Mouse (Mus musculus): ENCODE data around the gene Grik4. TPM values are rescaled to one million over a fixed set of nuclear protein-coding genes. Genes with fewer than 3 reads are reported as not detected.

The Grik4 gene
- total RNA-seq (2012; rRNA removed): not detected in 2 replicates
- not detected in 2 replicates for total RNA-seq (2014; rRNA removed)
- not detected in 2 replicates for polyA plus RNA-seq (2012; ENCODE audit: insufficient read length, low read depth)

- Histone ChIP-seq H3K27ac (ENCODE audit: insufficient read depth, low read depth) (no peak within 1 kb of the TSS), H3K4me1 (ENCODE audit: control insufficient read depth in 1 of 2, insufficient read depth in 2 of 2) (peaks cover 0 to 9% of the 10 kb centered on the region in 2 experiments; a peak in 2 of 4 replicates), H3K36me3 (replicated peaks in 1 of 2; ENCODE audit: control insufficient read depth in 1 of 2, insufficient read depth in 1 of 2, low read length in 1 of 2) (no peaks in the 10 kb centered on the region), H3K4me2 (ENCODE audit: insufficient read depth, low read depth, poor library complexity, severe bottlenecking) (peak within 1 kb of the TSS; percentile 85), H3K4me3 (replicated peaks in 1 of 3; ENCODE audit: low read depth in 2 of 3, low read length in 2 of 3, poor library complexity in 1 of 3) (peak within 1 kb of the TSS in 2 of 3 experiments; percentile 31 to 38), H3K9me3 (replicated peaks; ENCODE audit: low read length) (no peaks in the 10 kb centered on the region), H3K9ac (ENCODE audit: insufficient read depth, low read depth) (peak within 1 kb of the TSS; percentile 45), H3K79me2 (replicated peaks; ENCODE audit: control insufficient read depth, extremely low read depth, insufficient read depth, poor library complexity, severe bottlenecking) (no peaks in the 10 kb centered on the region), H3K27me3 (replicated peaks) (peaks cover 86% of the 10 kb centered on the region)
- TF ChIP-seq ZNF384 (IDR thresholded peaks at IDR 0.05; ENCODE audit: low read depth, low read length) (0 out of 2 replicates have a peak, but pooled peaks have one; percentile 14), SMC3 (IDR thresholded peaks at IDR 0.05; ENCODE audit: low read depth, low read length) (0 out of 2 replicates have a peak, but pooled peaks have one; percentile 13), GABPA (IDR thresholded peaks at IDR 0.05; ENCODE audit: insufficient replicate concordance, low read depth, low read length) (no peak)
- in situ Hi-C loops (cut with MboI; ENCODE audit: low pct_ligation_motif_present, low pct_unique_long_range_greater_than_20kb, low sequenced_read_pairs): loop anchor here (10.0 to 25.0 kb wide), 3 partner anchors 249 to 607 kb away; no protein-coding TSS in a partner anchor
- no peak for DNase-seq (ENCODE audit: extremely low read depth)
- dilution Hi-C loops (cut with MboI; ENCODE audit: extremely low pct_ligation_motif_present, extremely low pct_unique_long_range_greater_than_20kb, low sequenced_read_pairs): no loop called here
Observed at GRCm38 (mm10) chr9:42943781-42944535, at the start of gene Grik4. Grik4 (minus strand) TSS chr9:42944493.

GRCm38 (mm10) chr9:42993659-42994058 lies 49.4 kb upstream of the Grik4 start:
- H3K79me2 ChIP-seq (replicated peaks; ENCODE audit: control insufficient read depth, extremely low read depth, insufficient read depth, poor library complexity, severe bottlenecking): no peaks in the 10 kb centered on the region
- H3K36me3 ChIP-seq (replicated peaks in 1 of 2; ENCODE audit: control insufficient read depth in 1 of 2, insufficient read depth in 1 of 2, low read length in 1 of 2): peaks cover 41 to 74% of the 10 kb centered on the region in 2 experiments
- H3K27ac ChIP-seq (ENCODE audit: insufficient read depth, low read depth): no peak overlapping the region
- no peaks in the 10 kb centered on the region for H3K27me3 ChIP-seq (replicated peaks)
- no peaks in the 10 kb centered on the region for H3K9me3 ChIP-seq (replicated peaks; ENCODE audit: low read length)
- no peaks in the 10 kb centered on the region for H3K4me1 ChIP-seq (ENCODE audit: control insufficient read depth in 1 of 2, insufficient read depth in 2 of 2)
- H3K4me2 ChIP-seq (ENCODE audit: insufficient read depth, low read depth, poor library complexity, severe bottlenecking): no peak overlapping the region
- no peak for TF ChIP-seq ELF1 (IDR thresholded peaks at IDR 0.05; ENCODE audit: low read depth, low read length)
- H3K9ac ChIP-seq (ENCODE audit: insufficient read depth, low read depth): no peak overlapping the region
- no peak overlapping the region for H3K4me3 ChIP-seq (replicated peaks in 1 of 3; ENCODE audit: low read depth in 2 of 3, low read length in 2 of 3, poor library complexity in 1 of 3)
- in situ Hi-C loops (cut with MboI; ENCODE audit: low pct_ligation_motif_present, low pct_unique_long_range_greater_than_20kb, low sequenced_read_pairs): loop anchor here (10.0 kb wide), 1 partner anchor 221 kb away; the partner anchor contains the start of gene Pou2f3
- dilution Hi-C loops (cut with MboI; ENCODE audit: extremely low pct_ligation_motif_present, extremely low pct_unique_long_range_greater_than_20kb, low sequenced_read_pairs): no loop called here
- DNase-seq (ENCODE audit: extremely low read depth): no peak

- Histone ChIP-seq H3K9ac (ENCODE audit: insufficient read depth, low read depth) (no peak overlapping the region), H3K4me3 (replicated peaks in 1 of 3; ENCODE audit: low read depth in 2 of 3, low read length in 2 of 3, poor library complexity in 1 of 3) (no peak overlapping the region), H3K79me2 (replicated peaks; ENCODE audit: control insufficient read depth, extremely low read depth, insufficient read depth, poor library complexity, severe bottlenecking) (no peaks in the 10 kb centered on the region), H3K27me3 (replicated peaks) (no peaks in the 10 kb centered on the region), H3K4me1 (ENCODE audit: control insufficient read depth in 1 of 2, insufficient read depth in 2 of 2) (0 out of 4 replicates have a peak, but pooled peaks cover 0 to 4% of the 10 kb centered on the region in 2 experiments), H3K4me2 (ENCODE audit: insufficient read depth, low read depth, poor library complexity, severe bottlenecking) (no peak overlapping the region), H3K9me3 (replicated peaks; ENCODE audit: low read length) (no peaks in the 10 kb centered on the region), H3K36me3 (replicated peaks in 1 of 2; ENCODE audit: control insufficient read depth in 1 of 2, insufficient read depth in 1 of 2, low read length in 1 of 2) (peaks cover 40 to 68% of the 10 kb centered on the region in 2 experiments), H3K27ac (ENCODE audit: insufficient read depth, low read depth) (no peak overlapping the region)
- TF ChIP-seq KAT2A (IDR thresholded peaks at IDR 0.05; ENCODE audit: insufficient replicate concordance, low read length): no peak
- TF ChIP-seq NELFE (IDR thresholded peaks at IDR 0.05; ENCODE audit: low read depth, low read length): no peak
- no peak for TF ChIP-seq HCFC1 (IDR thresholded peaks at IDR 0.05; ENCODE audit: low read depth, low read length)
- no peak for TF ChIP-seq PAX5 (IDR thresholded peaks at IDR 0.05; ENCODE audit: low read length)
- TF ChIP-seq MAX (IDR thresholded peaks at IDR 0.05; ENCODE audit: low read length): no peak
- no peak for TF ChIP-seq JUND (conservative IDR thresholded peaks at IDR 0.05; ENCODE audit: low read depth, low read length)
- no peak for TF ChIP-seq GABPA (IDR thresholded peaks at IDR 0.05; ENCODE audit: insufficient replicate concordance, low read depth, low read length)
- TF ChIP-seq IRF4 (IDR thresholded peaks at IDR 0.05; ENCODE audit: low read depth, low read length): no peak
- TF ChIP-seq CHD2 (IDR thresholded peaks at IDR 0.05; ENCODE audit: low read length): no peak
- no peak for TF ChIP-seq SMC3 (IDR thresholded peaks at IDR 0.05; ENCODE audit: low read depth, low read length)
- TF ChIP-seq TBP (conservative IDR thresholded peaks at IDR 0.05; ENCODE audit: low read depth, low read length): no peak
- TF ChIP-seq ZMIZ1 (IDR thresholded peaks at IDR 0.05; ENCODE audit: low read depth, low read length): no peak
- TF ChIP-seq CTCF (conservative IDR thresholded peaks at IDR 0.05 in 1 of 2, IDR thresholded peaks at IDR 0.05 in 1 of 2; ENCODE audit: low read depth in 2 of 2, low read length in 2 of 2): no peak
- TF ChIP-seq ETS1 (conservative IDR thresholded peaks at IDR 0.05; ENCODE audit: low read depth, low read length): no peak
- TF ChIP-seq POLR2A (IDR thresholded peaks at IDR 0.05; ENCODE audit: low read depth, low read length): no peak
- TF ChIP-seq ZKSCAN1 (IDR thresholded peaks at IDR 0.05; ENCODE audit: borderline replicate concordance, low read depth, low read length): no peak
- no peak for TF ChIP-seq SIN3A (IDR thresholded peaks at IDR 0.05; ENCODE audit: low read length)
- in situ Hi-C loops (cut with MboI; ENCODE audit: low pct_ligation_motif_present, low pct_unique_long_range_greater_than_20kb, low sequenced_read_pairs): no loop called here
- dilution Hi-C loops (cut with MboI; ENCODE audit: extremely low pct_ligation_motif_present, extremely low pct_unique_long_range_greater_than_20kb, low sequenced_read_pairs): no loop called here
- DNase-seq (ENCODE audit: extremely low read depth): no peak
Observed at GRCm38 (mm10) chr9:42987988-42988387, 43.7 kb upstream of the Grik4 start.

All from CH12.LX (cell line).